Mouse (Mus musculus): ENCODE measurements at regions not wholly inside any gene's neighbourhood (a gene's known extent, or its start where the extent isn't known, plus 50 kb on each side); places are given as distances from the start of the nearest gene placed in this dataset.

DNA sequence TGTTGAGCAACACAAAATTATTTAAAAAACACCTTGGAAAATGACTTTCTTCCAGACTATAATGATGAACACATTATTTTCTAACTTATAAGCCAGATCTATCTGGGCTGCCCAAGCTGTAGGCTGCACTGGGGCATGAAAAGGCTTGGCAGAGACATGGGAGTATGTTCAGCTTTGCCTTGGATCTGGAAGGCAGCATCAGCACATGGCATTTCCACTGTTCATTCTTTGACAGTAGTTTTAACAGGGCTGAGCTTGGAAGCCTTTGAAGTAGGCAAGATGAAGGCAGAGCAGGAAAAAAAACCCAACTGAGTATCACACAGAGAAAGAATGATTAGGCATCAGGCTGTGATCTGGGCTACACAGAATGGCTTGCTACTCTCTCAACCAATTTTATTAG, 1705.3 kb upstream of the Gm7489 start:
- TF ChIP-seq POLR2A (IDR thresholded peaks at IDR 0.05; ENCODE audit: low read depth, low read length) (no peak), CTCF (conservative IDR thresholded peaks at IDR 0.05; ENCODE audit: insufficient read depth, insufficient read length, low read depth, low read length) (no peak)
